Mouse (Mus musculus) lung, postnatal 0 days (tissue): ENCODE measurements at regions not wholly inside any gene's neighbourhood (a gene's known extent, or its start where the extent isn't known, plus 50 kb on each side); places are given as distances from the start of the nearest gene placed in this dataset.

ENCODE experiments used
- ATAC-seq: fragments of 200-750 bp; cut with Nextera tagmentation; 2 replicates; pipeline ENCODE4 v1.8.0; 2017; ENCODE audit warnings: moderate library complexity
- DNase-seq: peaks from one replicate; pipeline ENCODE4 v3.0.0-alpha.2; 2016; ENCODE audit warnings: low spot score
- H3K27ac ChIP-seq: fragments of 300-500 bp; sonication (generic); 2 replicates; pipeline ENCODE4 v1.5.1; 2014; ENCODE audit warnings: antibody characterized with exemption, mild to moderate bottlenecking, low read length, mixed read lengths
- H3K27me3 ChIP-seq: fragments of 300-500 bp; sonication (generic); replicated peaks from 2 replicates; pipeline ENCODE4 v1.6.1; 2014; ENCODE audit warnings: low read length, mixed read lengths; ENCODE audit not compliant: insufficient read depth
- H3K36me3 ChIP-seq: fragments of 300-500 bp; sonication (generic); 2 replicates; pipeline ENCODE4 v1.6.1; 2014; ENCODE audit warnings: low read length, mixed read lengths; ENCODE audit not compliant: insufficient read depth
- H3K4me1 ChIP-seq: fragments of 300-500 bp; sonication (generic); 2 replicates; pipeline ENCODE4 v1.6.1; 2014; ENCODE audit warnings: antibody characterized with exemption, low read depth, low read length, mixed read lengths; ENCODE audit not compliant: insufficient read depth
- H3K4me2 ChIP-seq: fragments of 300-500 bp; sonication (generic); replicated peaks from 2 replicates; pipeline ENCODE4 v1.6.1; 2014; ENCODE audit warnings: low read depth, mild to moderate bottlenecking, low read length, moderate library complexity, mixed read lengths
- H3K4me3 ChIP-seq: fragments of 300-500 bp; sonication (generic); 2 replicates; pipeline ENCODE4 v1.5.1; 2014; ENCODE audit warnings: low read depth, low read length
- H3K9ac ChIP-seq: fragments of 300-500 bp; sonication (generic); replicated peaks from 2 replicates; pipeline ENCODE4 v1.6.1; 2014; ENCODE audit warnings: low read depth, mild to moderate bottlenecking
- H3K9me3 ChIP-seq: fragments of 300-500 bp; sonication (generic); 2 replicates; pipeline ENCODE4 v1.6.1; 2016; ENCODE audit warnings: low read length, mixed read lengths
- CTCF ChIP-seq: IDR thresholded peaks from 2 replicates; pipeline ENCODE4 v1.5.1; 2016; ENCODE audit warnings: antibody characterized with exemption, mild to moderate bottlenecking
- EP300 ChIP-seq: IDR thresholded peaks from 2 replicates; pipeline ENCODE4 v1.6.1; 2016; ENCODE audit warnings: antibody characterized with exemption, mild to moderate bottlenecking, control low read depth
- WGBS: fragments of 180-500 bp; shearing (Covaris S2); extraction: QIAGEN DNeasy Blood & Tissue Kit; methylation state at CpG from one replicate; pipeline ENCODE4 v1.1.7; 2014; 5-methylcytosine and 5-hydroxymethylcytosine counted together

DNA sequence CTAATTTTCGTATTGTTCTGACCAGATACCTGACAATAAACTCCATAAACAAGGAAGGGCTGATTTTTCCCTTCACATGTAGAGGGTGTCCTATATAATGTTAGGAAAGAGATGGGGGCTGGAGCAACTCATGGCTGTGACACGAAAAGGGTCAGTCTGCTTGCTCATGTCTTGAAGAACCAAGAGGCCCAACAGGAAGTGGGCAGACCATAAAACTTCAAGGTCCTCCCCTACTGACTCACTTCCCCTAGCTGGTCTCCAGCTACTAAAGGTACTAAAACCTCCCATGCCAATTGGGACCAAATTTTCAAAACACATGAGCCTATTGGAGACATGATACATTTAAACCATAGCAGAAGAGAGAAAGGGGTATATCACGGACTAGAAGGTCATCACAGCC, 302.1 kb upstream of the Tgfbr2 start:
- WGBS = 62% methylated on average over 3 of the region's 3 CpGs
- no peak for TF ChIP-seq CTCF
- no peak for TF ChIP-seq EP300
- no peaks in the 10 kb centered on the region for H3K9me3 ChIP-seq

DNA sequence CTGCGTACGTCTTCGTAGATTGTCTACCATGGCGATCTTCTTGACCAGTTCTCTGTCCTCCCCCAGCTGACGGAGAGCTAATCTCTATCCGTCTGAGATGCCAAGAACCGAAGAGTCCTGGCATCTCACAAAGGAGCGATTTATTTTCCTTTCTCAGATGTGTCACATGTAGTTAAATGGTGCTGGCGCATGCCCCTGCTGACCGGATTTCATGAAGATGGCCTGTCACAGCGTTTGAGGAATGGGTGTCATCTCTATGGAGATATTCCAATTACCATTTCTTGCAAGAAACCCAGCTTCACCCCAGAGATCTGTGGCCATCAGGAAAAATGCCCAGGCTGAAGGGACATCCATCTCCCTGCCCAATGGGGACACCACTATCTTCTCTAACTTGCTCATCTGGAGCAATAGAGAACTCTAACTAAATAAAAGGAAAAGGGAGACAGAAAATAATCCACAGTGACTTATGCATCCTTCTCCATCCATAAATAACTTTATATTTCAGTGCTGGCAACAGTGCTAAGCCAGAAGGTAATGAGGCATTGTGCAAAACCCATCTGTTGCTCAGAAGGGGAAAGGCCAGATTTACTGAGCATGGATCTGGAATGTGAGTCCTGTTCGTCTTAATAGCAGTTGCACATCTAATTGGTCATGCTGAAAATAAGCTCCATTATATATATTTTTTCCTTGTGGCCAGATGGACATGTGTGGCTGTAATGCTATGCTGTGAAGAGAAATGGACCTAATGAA, 300.2 kb upstream of the Tgfbr2 start:
- no peak for DNase-seq
- no peaks in the 10 kb centered on the region for H3K9me3 ChIP-seq
- no peak overlapping the region for H3K4me3 ChIP-seq
- no peaks in the 10 kb centered on the region for H3K36me3 ChIP-seq
- WGBS = 71% methylated on average over 12 of the region's 12 CpGs
- no peaks in the 10 kb centered on the region for H3K4me1 ChIP-seq
- TF ChIP-seq EP300 (no peak), CTCF (no peak)
- H3K27me3 ChIP-seq = no peaks in the 10 kb centered on the region
- no peak for ATAC-seq
- H3K9ac ChIP-seq = no peak overlapping the region
- no peak overlapping the region for H3K4me2 ChIP-seq
- H3K27ac ChIP-seq = no peak overlapping the region

More for the DNA sequence above, 302.1 kb upstream of the Tgfbr2 start:
- no peak overlapping the region for H3K27ac ChIP-seq
- no peak overlapping the region for H3K9ac ChIP-seq
- no peak for DNase-seq
- no peak overlapping the region for H3K4me3 ChIP-seq
- ATAC-seq = no peak
- H3K4me1 ChIP-seq = no peaks in the 10 kb centered on the region
- H3K27me3 ChIP-seq = no peaks in the 10 kb centered on the region
- no peak overlapping the region for H3K4me2 ChIP-seq
- H3K36me3 ChIP-seq = no peaks in the 10 kb centered on the region

GRCm38 (mm10) chr9:116472855-116473254, 297.7 kb upstream of the Tgfbr2 start:
- Histone ChIP-seq H3K9me3 (no peaks in the 10 kb centered on the region), H3K36me3 (no peaks in the 10 kb centered on the region), H3K27me3 (no peaks in the 10 kb centered on the region), H3K27ac (no peak overlapping the region), H3K9ac (no peak overlapping the region), H3K4me3 (no peak overlapping the region), H3K4me1 (no peaks in the 10 kb centered on the region), H3K4me2 (no peak overlapping the region)
- no peak for ATAC-seq
- 0 out of 2 replicates have a peak, but pooled peaks have one; percentile 23 for TF ChIP-seq CTCF
- no peak for TF ChIP-seq EP300
- no peak for DNase-seq
- WGBS = 70% methylated on average over 4 of the region's 4 CpGs

DNA sequence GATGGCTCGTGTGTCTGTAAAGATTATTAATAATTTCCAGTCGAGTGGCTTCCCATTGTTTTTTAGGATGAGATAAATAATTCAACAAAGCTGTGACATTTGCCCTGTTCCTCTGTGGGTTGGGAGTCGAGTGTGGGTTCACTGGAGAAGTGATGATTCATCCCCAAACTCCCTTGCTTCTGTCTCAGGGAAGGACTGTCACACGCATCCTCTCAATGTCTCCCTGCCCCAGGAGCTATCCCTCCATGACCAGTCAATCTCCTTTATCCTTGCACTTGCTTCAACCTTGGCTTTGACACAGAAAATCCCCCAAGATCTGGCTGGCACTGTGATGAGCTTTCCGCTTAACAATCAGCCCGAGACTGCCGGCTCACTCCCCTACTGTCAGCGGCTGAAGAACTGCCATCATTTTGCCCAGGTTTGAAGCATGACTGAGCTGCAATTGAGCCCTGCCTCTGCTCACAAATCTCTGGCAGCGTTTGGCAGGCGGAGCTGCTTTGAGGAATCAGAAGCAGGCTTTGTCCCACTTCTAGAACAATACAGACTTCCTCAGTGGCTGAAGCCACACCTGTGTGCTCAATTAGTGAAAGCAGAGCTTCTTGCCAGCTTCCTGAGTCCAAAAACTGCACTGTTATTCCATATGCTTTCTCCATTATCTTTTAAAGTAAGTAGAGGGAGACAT, 293.6 kb upstream of the Tgfbr2 start:
- no peaks in the 10 kb centered on the region for H3K9me3 ChIP-seq
- H3K4me3 ChIP-seq = no peak overlapping the region
- no peak overlapping the region for H3K27ac ChIP-seq
- TF ChIP-seq CTCF (no peak), EP300 (no peak)
- H3K36me3 ChIP-seq = no peaks in the 10 kb centered on the region
- H3K4me1 ChIP-seq = no peaks in the 10 kb centered on the region
- WGBS = 55% methylated on average over 10 of the region's 10 CpGs
- no peak for ATAC-seq
- no peak for DNase-seq
- H3K4me2 ChIP-seq = no peak overlapping the region
- H3K27me3 ChIP-seq = no peaks in the 10 kb centered on the region
- H3K9ac ChIP-seq = no peak overlapping the region

GRCm38 (mm10) chr9:116466336-116466735, 291.2 kb upstream of the Tgfbr2 start:
- Histone ChIP-seq H3K4me3 (no peak overlapping the region), H3K4me1 (no peaks in the 10 kb centered on the region), H3K4me2 (no peak overlapping the region), H3K36me3 (no peaks in the 10 kb centered on the region), H3K27ac (no peak overlapping the region), H3K9me3 (no peaks in the 10 kb centered on the region), H3K9ac (no peak overlapping the region), H3K27me3 (no peaks in the 10 kb centered on the region)
- ATAC-seq (no peak), DNase-seq (no peak)
- TF ChIP-seq EP300 = no peak
- no peak for TF ChIP-seq CTCF
- 84% methylated on average over 7 of the region's 7 CpGs for WGBS

DNA sequence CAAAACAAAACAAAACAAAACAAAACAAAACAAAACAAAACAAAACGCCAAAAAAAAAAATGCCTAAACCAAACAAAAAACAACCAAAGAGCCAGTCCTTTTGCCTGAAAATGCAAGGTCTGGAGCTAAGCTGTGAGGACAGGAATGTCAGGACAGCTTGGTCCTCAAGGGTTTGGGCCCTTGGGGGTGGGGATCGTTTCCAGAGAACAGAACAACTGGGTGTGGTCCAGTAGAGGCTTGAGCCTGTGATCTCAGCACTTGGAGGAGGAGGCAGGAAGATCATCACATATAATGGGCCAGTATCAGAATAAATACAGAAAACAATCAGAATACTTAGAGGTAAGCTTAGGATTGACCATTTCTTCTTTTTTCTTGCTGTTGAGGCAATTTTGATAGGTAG, 289.5 kb upstream of the Tgfbr2 start:
- ATAC-seq = no peak
- H3K9me3 ChIP-seq = no peaks in the 10 kb centered on the region
- 38% methylated on average over 2 of the region's 2 CpGs for WGBS
- H3K36me3 ChIP-seq = no peaks in the 10 kb centered on the region
- no peak overlapping the region for H3K4me3 ChIP-seq
- H3K9ac ChIP-seq = no peak overlapping the region
- no peak overlapping the region for H3K4me2 ChIP-seq
- H3K27me3 ChIP-seq = no peaks in the 10 kb centered on the region
- no peak overlapping the region for H3K27ac ChIP-seq
- H3K4me1 ChIP-seq = no peaks in the 10 kb centered on the region
- TF ChIP-seq CTCF = no peak
- no peak for TF ChIP-seq EP300
- DNase-seq = no peak
